Mouse (Mus musculus): ENCODE measurements around the gene Tmem33.

The Tmem33 gene

GRCm38 (mm10) chr5:67258473-67258872, 1.9 kb upstream of the Tmem33 start:
- no peak for DNase-seq (ENCODE audit: low spot score)

GRCm38 (mm10) chr5:67260159-67260530, 220 bp upstream of the Tmem33 start:
- DNase-seq (ENCODE audit: low spot score): no peak

- DNase-seq (ENCODE audit: low spot score): no peak
These were observed 2.6 kb downstream of the Tmem33 start for GRCm38 (mm10) chr5:67262964-67263363.

GRCm38 (mm10) chr5:67266106-67266505, 5.7 kb downstream of the Tmem33 start:
- no peak for DNase-seq (ENCODE audit: low spot score)

- no peak for DNase-seq (ENCODE audit: low spot score)
These were observed 8.9 kb downstream of the Tmem33 start for GRCm38 (mm10) chr5:67269309-67269708.

GRCm38 (mm10) chr5:67279407-67279806, 19.0 kb downstream of the Tmem33 start:
- DNase-seq (ENCODE audit: low spot score): no peak

GRCm38 (mm10) chr5:67279840-67280239, 19.5 kb downstream of the Tmem33 start:
- no peak for DNase-seq (ENCODE audit: low spot score)

GRCm38 (mm10) chr5:67280400-67280799, 20.0 kb downstream of the Tmem33 start:
- no peak for DNase-seq (ENCODE audit: low spot score)

- DNase-seq (ENCODE audit: low spot score): no peak
These were observed 34.7 kb downstream of the Tmem33 start for GRCm38 (mm10) chr5:67295029-67295428.

- DNase-seq (ENCODE audit: low spot score): no peak
These were observed 35.3 kb downstream of the Tmem33 start for GRCm38 (mm10) chr5:67295682-67296081.

GRCm38 (mm10) chr5:67296171-67296570, 35.8 kb downstream of the Tmem33 start:
- no peak for DNase-seq (ENCODE audit: low spot score)

- no peak for DNase-seq (ENCODE audit: low spot score)
These were observed 36.9 kb downstream of the Tmem33 start for GRCm38 (mm10) chr5:67297026-67297813.

- no peak for DNase-seq (ENCODE audit: low spot score)
These were observed 39.6 kb downstream of the Tmem33 start for GRCm38 (mm10) chr5:67299847-67300412.

- no peak for DNase-seq (ENCODE audit: low spot score)
These were observed 40.7 kb downstream of the Tmem33 start for GRCm38 (mm10) chr5:67300926-67301597.

GRCm38 (mm10) chr5:67301722-67302331, 41.5 kb downstream of the Tmem33 start:
- DNase-seq (ENCODE audit: low spot score): no peak

GRCm38 (mm10) chr5:67303816-67304215, 43.5 kb downstream of the Tmem33 start:
- DNase-seq (ENCODE audit: low spot score): no peak

- peak; percentile 88 for DNase-seq (ENCODE audit: low spot score)
These were observed 46.5 kb downstream of the Tmem33 start, which contains the start of gene Slc30a9 for GRCm38 (mm10) chr5:67306698-67307521. TSS of gene Slc30a9 (plus strand) at chr5:67306955.

- DNase-seq (ENCODE audit: low spot score): no peak
These were observed 47.4 kb downstream of the Tmem33 start for GRCm38 (mm10) chr5:67307659-67308222.

GRCm38 (mm10) chr5:67311811-67312521, 51.6 kb downstream of the Tmem33 start:
- DNase-seq (ENCODE audit: low spot score): no peak

- no peak for DNase-seq (ENCODE audit: low spot score)
These were observed 52.1 kb downstream of the Tmem33 start for GRCm38 (mm10) chr5:67312522-67312851.

All from ovary, postnatal 14 days (tissue).